Mouse (Mus musculus): ENCODE data around the gene C130032M10Rik.

GRCm38 (mm10) chr9:114471892-114472291 is 43.6 kb upstream of the C130032M10Rik start:
- no peak for TF ChIP-seq MAX (IDR thresholded peaks at IDR 0.05)
- TF ChIP-seq CTCF (IDR thresholded peaks at IDR 0.05; ENCODE audit: control insufficient read depth, insufficient read depth, insufficient read length), result no peak
- TF ChIP-seq MYOG (IDR thresholded peaks at IDR 0.05; ENCODE audit: control insufficient read depth, extremely low read depth, insufficient read length), result no peak
- no peak for TF ChIP-seq CEBPB (IDR thresholded peaks at IDR 0.05; ENCODE audit: low read depth)
